Mouse (Mus musculus): Measurements from ENCODE around the gene Smim9.

Gene Smim9

DNA sequence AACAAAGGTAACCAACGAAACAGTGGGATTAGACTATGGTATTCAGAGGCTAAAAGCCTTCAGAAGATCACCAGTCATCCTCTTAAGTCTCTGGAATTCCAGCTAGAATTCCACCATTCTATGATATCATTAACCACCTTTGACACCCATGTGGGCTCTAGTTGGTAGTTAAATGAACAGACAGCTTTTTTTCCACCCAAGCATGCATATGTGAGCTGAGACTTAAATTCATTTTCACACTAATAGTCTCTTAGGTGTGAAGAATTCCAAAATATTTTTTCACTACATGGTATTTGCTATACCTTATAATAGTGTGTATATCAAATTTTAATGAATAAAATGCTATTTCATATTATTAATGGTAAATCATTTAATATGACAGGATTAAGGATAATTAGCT is at the start of gene Smim9:
Smim9 (minus strand) TSS at position 101 of the 400 bp plus-strand sequence.
- DNase-seq (ENCODE audit: low read depth, low spot score): no peak

GRCm38 (mm10) chrX:75155576-75156243 is 7.9 kb downstream of the Smim9 start:
- peak; percentile 44 for DNase-seq (ENCODE audit: low read depth, low spot score)

DNA sequence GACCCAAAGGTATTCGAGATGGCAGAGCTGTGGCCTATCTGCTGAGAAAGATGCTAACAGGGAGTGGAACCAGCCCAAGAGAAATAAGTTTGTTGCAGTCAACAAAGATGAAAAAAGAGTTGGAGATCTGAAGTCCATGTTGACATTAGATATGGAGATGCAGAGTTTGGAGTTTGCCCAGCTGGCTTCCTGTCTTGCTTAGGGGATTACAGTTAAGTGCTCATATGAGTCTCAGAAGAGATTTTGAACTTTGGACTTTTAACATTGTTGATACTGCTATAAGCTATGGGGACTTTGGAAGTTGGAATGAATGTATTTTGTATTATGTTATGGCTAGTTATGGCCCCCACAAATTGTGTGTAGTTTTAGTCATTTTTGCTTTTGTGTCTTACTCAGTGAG is 11.3 kb downstream of the Smim9 start:
- no peak for DNase-seq (ENCODE audit: low read depth, low spot score)

- no peak for DNase-seq (ENCODE audit: low read depth, low spot score)
These were observed 13.3 kb downstream of the Smim9 start for GRCm38 (mm10) chrX:75150304-75150703.

DNA sequence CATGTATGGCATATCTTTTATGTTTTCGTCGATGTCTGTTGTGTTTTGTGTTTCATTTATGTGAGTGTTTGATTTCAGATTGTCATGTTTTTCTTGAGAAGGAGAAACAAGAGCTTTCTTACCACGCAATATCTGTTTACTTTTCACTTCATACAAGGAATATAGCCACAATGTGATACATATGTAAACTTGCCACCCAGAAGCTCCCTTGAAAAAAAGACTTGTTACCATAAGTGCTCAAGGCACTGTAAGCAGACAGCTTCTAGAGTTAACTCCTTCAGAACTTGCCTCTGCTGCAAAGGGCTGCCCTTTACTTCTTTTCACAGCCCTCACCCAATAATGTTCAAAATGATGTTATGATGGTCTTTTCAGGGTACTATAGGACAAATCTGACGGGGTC is 15.2 kb downstream of the Smim9 start:
- DNase-seq (ENCODE audit: low read depth, low spot score): no peak

DNA sequence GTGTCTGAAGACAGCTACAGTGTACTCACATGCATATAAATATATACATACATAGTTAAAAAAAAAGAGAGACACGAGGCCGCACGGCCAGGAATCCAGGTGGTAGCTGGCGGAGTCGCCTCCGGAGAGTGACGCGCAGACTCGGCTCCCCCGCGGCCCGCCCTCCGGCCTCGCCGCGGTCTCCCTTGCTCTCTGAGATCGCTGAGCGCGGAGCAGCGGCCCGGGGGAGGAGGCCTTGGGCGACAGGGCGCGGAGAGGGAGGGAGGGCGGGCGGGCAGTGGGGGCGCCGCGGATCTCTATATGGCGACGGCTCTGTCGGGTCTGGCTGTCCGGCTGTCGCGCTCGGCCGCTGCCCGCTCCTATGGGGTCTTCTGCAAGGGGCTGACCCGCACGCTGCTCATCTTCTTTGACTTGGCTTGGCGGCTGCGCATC is 20.4 kb downstream of the Smim9 start:
- DNase-seq (ENCODE audit: low read depth, low spot score): peak; percentile 4

GRCm38 (mm10) chrX:75138182-75138581 is 25.4 kb downstream of the Smim9 start:
- DNase-seq (ENCODE audit: low read depth, low spot score): no peak

DNA sequence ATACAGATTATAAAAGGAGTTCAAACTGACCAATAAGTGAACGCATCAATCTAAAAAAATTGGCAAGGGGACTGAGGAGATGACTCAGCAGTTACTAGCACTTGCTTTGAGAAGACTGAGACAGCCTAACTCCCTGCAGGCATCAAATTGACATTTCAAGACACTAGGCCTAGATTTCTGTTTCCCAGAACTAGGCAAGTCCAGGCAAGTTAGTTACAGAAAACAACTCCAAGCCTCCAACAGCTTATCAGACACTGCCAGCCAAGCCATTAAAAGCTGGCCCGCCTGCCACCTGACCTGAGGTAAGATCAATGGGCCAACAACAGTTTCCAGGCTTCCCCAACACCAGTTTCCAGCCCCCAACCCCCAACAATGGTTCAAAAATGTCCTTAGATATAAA is 25.8 kb downstream of the Smim9 start:
- DNase-seq (ENCODE audit: low read depth, low spot score): peak; percentile 38

DNA sequence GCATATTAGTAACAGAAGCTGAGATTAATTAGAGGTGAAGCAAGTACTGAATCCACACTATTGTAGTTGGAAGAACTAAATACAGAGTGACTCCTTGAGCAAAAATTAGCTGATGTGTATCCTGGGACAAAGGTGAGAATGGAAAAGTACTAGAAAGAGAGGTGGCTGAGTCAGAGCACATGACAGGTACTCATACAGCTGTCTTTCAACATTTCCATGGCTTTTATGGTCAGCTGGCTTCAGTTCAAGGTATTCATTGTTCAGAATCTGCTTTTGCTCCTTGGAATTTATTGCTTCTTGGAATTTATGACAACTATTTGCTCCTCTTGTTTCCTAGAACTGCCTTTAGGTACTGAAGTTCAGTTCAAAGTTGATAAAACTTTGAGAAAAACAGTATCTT is 26.6 kb downstream of the Smim9 start:
- no peak for DNase-seq (ENCODE audit: low read depth, low spot score)

DNA sequence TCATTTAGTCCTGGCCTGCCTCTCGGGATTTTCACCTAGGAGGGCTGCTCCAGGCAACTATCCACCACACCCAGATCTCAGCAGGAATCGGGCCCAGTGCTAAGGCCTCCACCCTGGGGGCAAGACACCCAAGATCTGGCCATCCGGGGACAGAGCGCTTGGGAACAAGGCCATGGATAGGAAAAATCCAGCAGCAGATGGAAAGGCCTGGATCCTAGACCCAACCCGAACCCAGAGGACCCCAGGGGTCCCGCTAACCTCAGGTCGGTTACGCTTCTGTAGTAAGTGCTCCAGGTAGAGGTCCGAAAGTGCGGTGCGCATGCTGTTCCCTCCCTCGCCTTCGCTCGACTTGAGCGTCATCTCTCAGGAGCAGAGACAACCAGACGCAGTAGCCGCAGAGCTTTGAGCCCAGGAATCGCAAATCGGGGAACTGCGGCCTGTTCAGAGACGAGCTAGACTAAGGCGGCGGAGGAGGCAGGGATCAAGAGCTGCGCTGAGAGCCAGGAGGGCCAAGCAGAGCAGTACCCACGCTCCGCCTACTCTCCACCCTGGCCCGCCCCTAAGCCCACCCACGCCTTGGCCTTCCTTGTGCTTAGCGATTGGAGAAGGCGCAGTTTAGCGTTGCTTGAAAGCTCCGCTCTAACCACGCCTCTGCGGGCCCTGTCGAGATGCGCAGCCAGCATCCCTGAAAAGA is 33.0 kb downstream of the Smim9 start, which contains the start of gene Mpp1:
Mpp1 (minus strand) TSS at position 550 of the 694 bp plus-strand sequence.
- peak; percentile 87 for DNase-seq (ENCODE audit: low read depth, low spot score)

GRCm38 (mm10) chrX:75129474-75129873 is 34.1 kb downstream of the Smim9 start:
- DNase-seq (ENCODE audit: low read depth, low spot score): no peak

GRCm38 (mm10) chrX:75128333-75128980 is 35.1 kb downstream of the Smim9 start:
- DNase-seq (ENCODE audit: low read depth, low spot score): no peak

DNA sequence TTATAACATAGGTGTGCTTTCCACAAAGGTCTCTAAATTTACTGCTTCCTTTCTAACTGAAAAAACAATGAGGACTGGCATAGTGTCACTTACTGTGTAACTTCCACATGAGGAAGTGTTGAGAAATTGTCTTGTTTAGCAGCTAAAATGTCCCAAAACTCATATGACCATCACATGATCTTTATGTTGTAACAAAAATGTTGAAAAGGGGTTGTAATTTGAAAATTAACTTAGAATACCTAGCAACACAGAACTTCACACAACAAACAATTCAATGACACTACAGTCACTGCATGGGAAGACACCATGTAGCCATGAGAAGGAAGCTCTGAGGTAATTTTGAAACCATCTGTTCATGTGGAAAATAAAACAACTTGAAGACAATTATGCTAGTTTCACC is 36.7 kb downstream of the Smim9 start:
- no peak for DNase-seq (ENCODE audit: low read depth, low spot score)

DNA sequence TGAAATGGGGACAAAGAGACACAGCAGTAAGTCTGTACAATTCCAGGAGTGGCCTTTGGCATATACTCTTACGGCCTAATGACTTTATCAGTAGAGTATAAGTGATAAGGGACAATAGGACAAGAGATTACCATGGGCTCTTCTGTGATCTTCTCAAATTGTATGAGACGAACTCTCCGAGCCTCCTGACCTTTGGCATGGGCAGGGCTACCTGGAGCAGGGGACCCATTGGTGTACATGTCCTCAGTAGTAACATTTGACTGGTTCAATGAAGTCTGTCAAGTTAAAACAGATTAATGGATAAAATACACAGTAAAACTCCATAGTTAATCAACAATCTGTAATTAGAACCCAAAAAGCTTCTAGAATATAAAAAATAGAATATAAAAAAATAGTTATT is 38.0 kb downstream of the Smim9 start:
- DNase-seq (ENCODE audit: low read depth, low spot score): no peak

DNA sequence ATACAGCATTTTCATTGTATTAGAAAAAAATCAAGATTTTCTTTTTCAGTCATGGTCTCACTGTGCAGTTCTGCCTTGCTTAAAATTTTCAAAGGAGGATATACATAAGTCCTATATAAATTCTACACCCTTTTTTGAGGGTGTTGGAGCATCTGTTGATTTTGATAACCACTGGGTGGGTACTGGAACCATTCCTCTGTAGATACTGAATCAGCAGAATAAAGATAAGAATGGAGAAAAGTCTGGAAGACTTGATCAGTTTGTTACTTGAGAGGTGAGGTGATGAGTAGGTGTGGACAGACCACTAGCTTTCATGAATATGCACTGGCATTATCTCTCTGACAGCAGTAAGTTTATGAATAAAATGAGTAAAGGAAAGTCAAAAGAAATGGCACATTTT is 48.0 kb downstream of the Smim9 start:
- DNase-seq (ENCODE audit: low read depth, low spot score): no peak

DNA sequence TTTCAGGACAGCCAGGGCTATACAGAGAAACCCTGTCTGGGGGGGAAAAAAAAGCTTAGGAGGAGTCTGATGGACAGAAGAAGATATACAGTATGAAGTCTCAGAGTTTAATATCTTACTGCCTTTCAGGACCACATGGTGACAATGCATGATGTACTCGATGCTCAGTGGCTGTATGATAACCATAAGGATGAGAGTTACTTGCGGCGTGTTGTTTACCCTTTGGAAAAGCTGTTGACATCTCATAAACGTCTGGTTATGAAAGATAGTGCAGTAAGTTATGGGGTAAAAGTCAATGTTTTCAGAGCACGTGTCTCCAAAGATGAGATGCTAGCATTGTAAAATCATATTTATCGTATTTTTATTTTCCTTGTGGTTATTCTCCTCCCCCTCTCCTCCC is 61.3 kb downstream of the Smim9 start:
- DNase-seq (ENCODE audit: low read depth, low spot score): no peak

DNA sequence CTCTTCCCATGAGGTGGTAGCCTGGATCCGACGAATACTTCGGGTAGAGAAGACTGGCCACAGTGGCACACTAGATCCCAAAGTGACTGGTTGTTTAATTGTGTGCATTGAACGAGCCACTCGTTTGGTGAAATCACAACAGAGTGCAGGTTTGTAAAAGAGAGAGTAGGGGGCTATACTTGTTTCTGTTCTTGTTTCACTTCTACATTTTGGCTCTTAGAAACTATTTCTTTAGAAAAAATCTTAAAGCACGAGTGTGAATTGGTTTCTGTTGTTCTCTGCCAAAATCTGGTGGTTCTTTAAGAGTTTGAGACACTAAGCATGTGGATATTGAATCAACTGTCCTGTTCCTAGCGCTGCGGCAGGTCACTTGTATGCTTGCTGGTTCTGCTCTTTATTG is 64.8 kb downstream of the Smim9 start:
- no peak for DNase-seq (ENCODE audit: low read depth, low spot score)

DNA sequence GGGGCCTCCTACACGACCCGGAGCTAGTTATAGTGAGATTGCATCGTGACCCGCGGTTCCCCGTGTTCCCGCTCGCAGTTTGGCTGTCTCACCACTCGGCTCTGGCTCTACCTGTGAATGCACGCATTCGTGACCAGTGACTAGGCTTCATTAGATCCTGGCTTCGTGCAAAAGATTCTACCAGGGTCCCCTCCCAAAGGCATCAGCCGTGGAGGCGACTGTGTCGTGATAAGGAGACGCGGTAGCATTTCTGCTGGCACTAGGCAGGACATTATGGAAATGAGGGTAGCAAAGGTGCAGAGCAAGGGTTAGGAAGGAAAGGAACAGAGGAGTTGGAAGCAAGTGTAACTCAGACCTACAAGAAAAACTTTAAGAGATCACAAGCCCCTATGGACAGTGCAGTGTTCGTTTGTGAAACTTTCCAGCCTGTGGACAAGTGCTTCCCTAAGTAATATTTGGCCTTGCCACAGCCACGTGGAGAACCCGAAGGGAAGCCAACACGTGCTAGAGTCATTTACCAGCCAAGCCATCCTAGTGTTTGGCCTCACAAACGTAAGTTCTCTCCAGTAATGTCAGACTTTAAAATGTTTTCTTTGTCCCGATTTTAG is 67.3 kb downstream of the Smim9 start:
- DNase-seq (ENCODE audit: low read depth, low spot score): peak; percentile 20

Measured in ES-CJ7 (cell line).